Mouse (Mus musculus): ENCODE data around the gene Smad3.

DNA sequence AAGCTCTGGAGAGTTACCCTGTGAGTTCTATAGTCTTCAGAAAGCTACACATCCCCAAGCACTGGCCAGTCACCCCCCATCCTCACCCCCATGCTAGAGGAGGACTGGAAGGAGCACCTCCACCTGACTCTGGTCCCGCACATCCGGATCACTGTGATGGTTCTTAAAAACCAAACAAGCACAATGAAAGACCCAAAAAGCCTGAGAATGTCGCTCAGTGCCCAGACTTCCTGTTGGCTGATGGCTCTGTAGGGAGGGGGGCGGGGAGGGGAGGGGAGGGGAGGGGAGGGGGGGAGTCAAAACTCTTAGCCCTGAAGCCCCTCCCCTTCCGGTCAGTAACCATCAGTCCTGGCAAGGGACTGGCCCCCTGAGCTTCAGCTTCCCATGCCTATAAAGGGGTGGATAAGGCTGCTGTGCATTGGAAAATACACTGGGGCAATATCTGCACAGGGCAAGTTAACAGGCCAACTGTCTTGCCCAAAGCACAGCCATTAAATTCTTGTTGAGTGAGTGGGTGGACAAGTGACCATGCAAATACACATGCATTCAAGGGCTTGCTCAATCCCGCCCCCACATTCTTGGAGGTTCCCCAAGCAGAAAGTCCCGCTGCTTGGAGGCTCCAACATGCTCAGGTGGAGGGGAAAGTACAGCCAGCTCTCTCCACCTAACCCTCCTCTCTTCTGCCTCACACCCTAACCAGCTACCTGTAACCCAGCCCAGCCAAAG is 59.3 kb downstream of the Smad3 start:
- TF ChIP-seq CTCF (IDR thresholded peaks at IDR 0.05) (no peak), POLR2A (IDR thresholded peaks at IDR 0.05; ENCODE audit: insufficient read depth, low read depth, low read length) (no peak)

Measured in heart, adult 2 months (tissue).